Mouse (Mus musculus) ES-Bruce4 (cell line): ENCODE results near the gene Slc39a11.

Experiments
- CTCF ChIP-seq: IDR thresholded peaks from one replicate; pipeline ENCODE4 v1.8.1; 2011; ENCODE audit warnings: low read depth, low read length
- EP300 ChIP-seq: IDR thresholded peaks from 2 replicates; pipeline ENCODE4 v1.6.1; 2011; ENCODE audit warnings: low read depth, low read length; ENCODE audit not compliant: insufficient read depth
- POLR2A ChIP-seq: IDR thresholded peaks from one replicate; pipeline ENCODE4 v1.8.1; 2011; ENCODE audit warnings: low read length; ENCODE audit not compliant: insufficient read depth

DNA sequence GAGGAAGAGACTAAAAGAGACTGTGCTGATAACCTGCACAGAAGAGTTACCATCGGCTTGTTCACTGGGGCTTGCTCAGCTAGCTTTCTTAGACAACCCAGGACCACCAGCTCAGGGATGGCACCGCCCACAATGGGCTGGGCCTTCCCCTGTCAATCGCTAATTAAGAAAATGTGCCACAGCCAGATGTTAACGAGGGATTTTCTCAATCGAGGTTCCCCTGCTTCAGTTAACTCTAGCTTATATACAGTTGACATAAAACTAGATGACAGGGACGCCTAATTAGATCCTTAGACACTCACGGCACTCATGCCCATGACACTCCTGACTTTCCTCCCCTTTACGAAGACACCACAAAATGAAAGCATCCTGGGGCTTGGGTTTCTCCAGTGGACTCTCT, 268.3 kb downstream of the Slc39a11 start:
- TF ChIP-seq CTCF = no peak
- TF ChIP-seq POLR2A = no peak
- TF ChIP-seq EP300 = no peak
